Mouse (Mus musculus) CH12.LX (cell line): ENCODE measurements around the gene 4930564D02Rik.

Source experiments
- CTCF ChIP-seq, 2 experiments: IDR thresholded peaks in 1 of 2; conservative IDR thresholded peaks in 1 of 2; 2 replicates each; pipeline ENCODE4 v1.5.1; 2011 to 2012; ENCODE audit warnings: low read depth in 2 of 2, low read length in 2 of 2, improper control_type of control experiment in 1 of 2, inconsistent platforms in 1 of 2, mild to moderate bottlenecking in 1 of 2, moderate library complexity in 1 of 2
- E2F4 ChIP-seq: IDR thresholded peaks from 2 replicates; pipeline ENCODE4 v1.6.1; 2011; ENCODE audit warnings: low read depth, low read length, improper control_type of control experiment; ENCODE audit not compliant: insufficient replicate concordance
- EP300 ChIP-seq: IDR thresholded peaks from 2 replicates; pipeline ENCODE4 v1.6.1; 2011; ENCODE audit warnings: low read length, improper control_type of control experiment
- MXI1 ChIP-seq: IDR thresholded peaks from 2 replicates; pipeline ENCODE4 v1.6.1; 2011; ENCODE audit warnings: mild to moderate bottlenecking, low read depth, low read length, improper control_type of control experiment
- POLR2A ChIP-seq: IDR thresholded peaks from 2 replicates; pipeline ENCODE4 v1.6.1; 2011; ENCODE audit warnings: low read depth, mild to moderate bottlenecking, improper control_type of control experiment, low read length
- TCF12 ChIP-seq: IDR thresholded peaks from 2 replicates; pipeline ENCODE4 v1.6.1; 2014; ENCODE audit warnings: low read depth, mild to moderate bottlenecking, inconsistent platforms, low read length, improper control_type of control experiment
- USF1 ChIP-seq: IDR thresholded peaks from 2 replicates; pipeline ENCODE4 v1.6.1; 2014; ENCODE audit warnings: low read depth, mild to moderate bottlenecking, inconsistent platforms, low read length, improper control_type of control experiment

DNA sequence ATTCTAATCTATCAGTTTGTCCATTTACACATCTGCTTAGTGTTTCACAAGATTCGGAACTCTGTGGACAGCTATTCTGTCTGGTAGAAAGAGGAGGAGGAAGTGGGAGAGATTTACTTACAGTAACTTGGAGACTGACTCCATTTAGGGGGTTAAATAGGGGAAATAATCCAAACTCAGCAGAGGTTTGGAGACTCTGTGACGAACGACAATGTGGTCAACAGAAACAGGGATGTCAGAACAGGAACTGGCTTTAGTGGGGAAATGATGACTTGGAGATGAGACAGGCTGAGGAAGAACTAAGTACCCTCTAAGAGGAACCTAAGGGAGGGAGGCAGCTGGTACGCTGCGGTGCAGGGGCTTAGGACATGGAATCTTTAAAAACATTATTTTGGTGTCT is 19.8 kb upstream of the 4930564D02Rik start:
- no peak for TF ChIP-seq TCF12
- TF ChIP-seq POLR2A = no peak
- TF ChIP-seq USF1 = no peak
- TF ChIP-seq EP300 = no peak
- no peak for TF ChIP-seq MXI1
- no peak for TF ChIP-seq CTCF (conservative IDR thresholded peaks at IDR 0.05 in 1 of 2, IDR thresholded peaks at IDR 0.05 in 1 of 2; ENCODE audit: low read depth in 2 of 2, low read length in 2 of 2)
- no peak for TF ChIP-seq E2F4
